Mouse (Mus musculus) retina, postnatal 7 days (tissue): ENCODE measurements at regions not wholly inside any gene's neighbourhood (a gene's known extent, or its start where the extent isn't known, plus 50 kb on each side); places are given as distances from the start of the nearest gene placed in this dataset.

ENCODE experiments used
- DNase-seq: peaks from one replicate; pipeline ENCODE4 v3.0.0-alpha.2; 2012; ENCODE audit warnings: low read depth, low spot score

DNA sequence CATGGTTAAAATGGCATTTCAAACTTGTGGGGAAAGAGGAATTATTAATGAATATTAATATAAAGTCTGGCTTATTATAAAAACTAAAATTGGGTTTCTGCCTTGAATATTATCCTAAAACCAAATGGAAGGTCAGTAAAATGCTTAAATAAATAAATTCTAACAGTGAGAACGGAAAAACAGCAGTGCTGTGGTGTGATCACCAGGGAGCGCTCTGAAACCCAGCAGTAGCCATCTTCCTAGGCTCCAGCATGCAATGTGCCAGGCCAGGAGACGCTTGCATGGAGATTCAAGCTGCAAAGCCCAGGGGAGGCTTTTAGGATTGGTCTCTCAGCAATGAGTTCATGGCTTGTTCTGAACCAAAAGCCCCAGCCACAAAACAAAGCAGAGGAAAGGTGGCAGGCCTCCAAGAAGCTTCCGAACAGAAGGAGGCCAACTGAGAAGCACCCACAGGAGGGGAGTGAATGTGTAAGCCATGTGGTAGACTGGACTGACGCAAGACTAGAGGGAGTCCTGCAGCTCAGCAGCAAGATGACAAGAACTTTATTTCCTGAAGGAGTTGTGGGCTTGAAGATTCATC, 52.3 kb upstream of the Bace2 start:
- DNase-seq, result no peak
